Mouse (Mus musculus) MEL (cell line): ENCODE measurements around the gene Fcf1.

Experiments
- EP300 ChIP-seq, 2 experiments: IDR thresholded peaks; 2 replicates each; pipeline ENCODE4 v1.6.1; 2011; ENCODE audit warnings: improper control_type of control experiment in 2 of 2, low read length in 2 of 2, low read depth in 1 of 2, mild to moderate bottlenecking in 1 of 2
- GABPA ChIP-seq: IDR thresholded peaks from 2 replicates; pipeline ENCODE4 v1.6.1; 2012; ENCODE audit warnings: low read depth, mild to moderate bottlenecking, inconsistent platforms, low read length, improper control_type of control experiment, moderate library complexity
- GATA1 ChIP-seq: IDR thresholded peaks from 2 replicates; pipeline ENCODE4 v1.6.1; 2011; ENCODE audit warnings: low read depth, low read length, improper control_type of control experiment
- MAFK ChIP-seq: IDR thresholded peaks from 2 replicates; pipeline ENCODE4 v1.6.1; 2011; ENCODE audit warnings: low read depth, mild to moderate bottlenecking, low read length, improper control_type of control experiment, borderline replicate concordance
- MXI1 ChIP-seq: IDR thresholded peaks from 2 replicates; pipeline ENCODE4 v1.6.1; 2011; ENCODE audit warnings: mild to moderate bottlenecking, low read depth, low read length, improper control_type of control experiment
- ZMIZ1 ChIP-seq: IDR thresholded peaks from 2 replicates; pipeline ENCODE4 v1.6.1; 2012; ENCODE audit warnings: low read depth, mild to moderate bottlenecking, inconsistent platforms, low read length, improper control_type of control experiment, moderate library complexity

DNA sequence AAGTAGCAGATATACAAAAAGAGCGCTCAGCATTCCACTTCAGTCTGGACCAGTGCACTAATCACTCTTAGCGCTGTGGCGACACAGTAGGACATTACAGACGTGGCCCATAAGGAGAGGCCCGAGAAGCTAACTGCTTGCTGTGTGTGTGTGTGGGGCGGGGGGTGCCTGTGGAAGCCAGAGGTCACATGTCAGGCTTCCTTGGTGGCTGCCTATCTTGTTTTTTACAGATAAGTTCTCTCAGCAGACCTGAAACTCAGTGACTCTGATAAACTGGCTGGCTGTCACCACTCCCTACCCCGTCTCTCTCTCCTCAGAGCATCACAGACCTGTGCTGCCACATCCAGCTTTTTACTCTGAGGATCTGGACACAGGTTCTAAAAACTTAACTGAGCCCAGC lies 8.1 kb upstream of the Fcf1 start:
- TF ChIP-seq GABPA (no peak), ZMIZ1 (no peak), MXI1 (peak; percentile 51; the same call in 1 of the 2 replicates), GATA1 (peak; percentile 83), MAFK (no peak; the same call in 1 of the 2 replicates), EP300 (IDR thresholded peaks at IDR 0.05; ENCODE audit: low read depth in 1 of 2, low read length in 2 of 2) (peak; percentile 79 to 86)
